Mouse (Mus musculus): ENCODE data around the gene Gtf2ird1. TPM values are rescaled to one million over a fixed set of nuclear protein-coding genes. Genes with fewer than 3 reads are reported as not detected.

The Gtf2ird1 gene
- polyA plus RNA-seq, 1 experiment from 2014 or later, result 50.9 TPM

GRCm38 (mm10) chr5:134433137-134433536 lies 23.4 kb downstream of the Gtf2ird1 start:
- no peak for ATAC-seq
- no peaks in the 10 kb centered on the region for H3K27me3 ChIP-seq (replicated peaks; ENCODE audit: control insufficient read depth, insufficient read depth, low read length)
- H3K36me3 ChIP-seq (ENCODE audit: control insufficient read depth, insufficient read depth, low read length), result no peaks in the 10 kb centered on the region
- 92% methylated on average over 10 of the region's 10 CpGs for whole genome bisulfite sequencing
- no peak overlapping the region for H3K9ac ChIP-seq (ENCODE audit: low read length)
- no peak overlapping the region for H3K4me3 ChIP-seq (ENCODE audit: low read depth, low read length)
- H3K4me2 ChIP-seq (ENCODE audit: low read length), result no peak overlapping the region
- no peak overlapping the region for H3K27ac ChIP-seq (ENCODE audit: low read depth, low read length)
- H3K4me1 ChIP-seq (ENCODE audit: control insufficient read depth, insufficient read depth, low read length), result no peaks in the 10 kb centered on the region
- DNase-seq (ENCODE audit: low spot score), result no peak
- no peaks in the 10 kb centered on the region for H3K9me3 ChIP-seq (replicated peaks; ENCODE audit: control insufficient read depth, low read length)

GRCm38 (mm10) chr5:134430087-134430486 lies 26.4 kb downstream of the Gtf2ird1 start:
- Histone ChIP-seq H3K27ac (ENCODE audit: low read depth, low read length) (no peak overlapping the region), H3K27me3 (replicated peaks; ENCODE audit: control insufficient read depth, insufficient read depth, low read length) (no peaks in the 10 kb centered on the region), H3K4me1 (ENCODE audit: control insufficient read depth, insufficient read depth, low read length) (no peaks in the 10 kb centered on the region), H3K36me3 (ENCODE audit: control insufficient read depth, insufficient read depth, low read length) (no peaks in the 10 kb centered on the region), H3K9me3 (replicated peaks; ENCODE audit: control insufficient read depth, low read length) (no peaks in the 10 kb centered on the region), H3K4me3 (ENCODE audit: low read depth, low read length) (no peak overlapping the region), H3K9ac (ENCODE audit: low read length) (no peak overlapping the region), H3K4me2 (ENCODE audit: low read length) (no peak overlapping the region)
- 90% methylated on average over 4 of the region's 4 CpGs for WGBS
- no peak for ATAC-seq
- no peak for DNase-seq (ENCODE audit: low spot score)

- Histone ChIP-seq H3K9me3 (replicated peaks; ENCODE audit: control insufficient read depth, low read length) (no peaks in the 10 kb centered on the region), H3K4me3 (ENCODE audit: low read depth, low read length) (no peak overlapping the region), H3K4me2 (ENCODE audit: low read length) (no peak overlapping the region), H3K27ac (ENCODE audit: low read depth, low read length) (no peak overlapping the region), H3K27me3 (replicated peaks; ENCODE audit: control insufficient read depth, insufficient read depth, low read length) (no peaks in the 10 kb centered on the region), H3K36me3 (ENCODE audit: control insufficient read depth, insufficient read depth, low read length) (no peaks in the 10 kb centered on the region), H3K4me1 (ENCODE audit: control insufficient read depth, insufficient read depth, low read length) (no peaks in the 10 kb centered on the region), H3K9ac (ENCODE audit: low read length) (no peak overlapping the region)
- no peak for DNase-seq (ENCODE audit: low spot score)
- WGBS, result 84% methylated on average over 9 of the region's 9 CpGs
- no peak for ATAC-seq
These were observed 28.9 kb downstream of the Gtf2ird1 start for GRCm38 (mm10) chr5:134427664-134428063.

GRCm38 (mm10) chr5:134425601-134426000 lies 30.9 kb downstream of the Gtf2ird1 start:
- no peak for ATAC-seq
- Histone ChIP-seq H3K9me3 (replicated peaks; ENCODE audit: control insufficient read depth, low read length) (no peaks in the 10 kb centered on the region), H3K27me3 (replicated peaks; ENCODE audit: control insufficient read depth, insufficient read depth, low read length) (no peaks in the 10 kb centered on the region), H3K27ac (ENCODE audit: low read depth, low read length) (no peak overlapping the region), H3K9ac (ENCODE audit: low read length) (no peak overlapping the region), H3K36me3 (ENCODE audit: control insufficient read depth, insufficient read depth, low read length) (no peaks in the 10 kb centered on the region), H3K4me1 (ENCODE audit: control insufficient read depth, insufficient read depth, low read length) (no peaks in the 10 kb centered on the region), H3K4me3 (ENCODE audit: low read depth, low read length) (no peak overlapping the region), H3K4me2 (ENCODE audit: low read length) (no peak overlapping the region)
- 92% methylated on average over 8 of the region's 8 CpGs for WGBS
- DNase-seq (ENCODE audit: low spot score), result no peak

GRCm38 (mm10) chr5:134423930-134424329 lies 32.6 kb downstream of the Gtf2ird1 start:
- ATAC-seq (no peak), DNase-seq (ENCODE audit: low spot score) (no peak)
- 93% methylated on average over 5 of the region's 5 CpGs for WGBS
- Histone ChIP-seq H3K27ac (ENCODE audit: low read depth, low read length) (no peak overlapping the region), H3K4me1 (ENCODE audit: control insufficient read depth, insufficient read depth, low read length) (no peaks in the 10 kb centered on the region), H3K4me2 (ENCODE audit: low read length) (no peak overlapping the region), H3K4me3 (ENCODE audit: low read depth, low read length) (no peak overlapping the region), H3K9me3 (replicated peaks; ENCODE audit: control insufficient read depth, low read length) (no peaks in the 10 kb centered on the region), H3K27me3 (replicated peaks; ENCODE audit: control insufficient read depth, insufficient read depth, low read length) (no peaks in the 10 kb centered on the region), H3K9ac (ENCODE audit: low read length) (no peak overlapping the region), H3K36me3 (ENCODE audit: control insufficient read depth, insufficient read depth, low read length) (no peaks in the 10 kb centered on the region)

GRCm38 (mm10) chr5:134423372-134423771 lies 33.1 kb downstream of the Gtf2ird1 start:
- H3K27ac ChIP-seq (ENCODE audit: low read depth, low read length), result no peak overlapping the region
- H3K4me3 ChIP-seq (ENCODE audit: low read depth, low read length), result no peak overlapping the region
- no peak for DNase-seq (ENCODE audit: low spot score)
- H3K9me3 ChIP-seq (replicated peaks; ENCODE audit: control insufficient read depth, low read length), result no peaks in the 10 kb centered on the region
- H3K9ac ChIP-seq (ENCODE audit: low read length), result no peak overlapping the region
- no peaks in the 10 kb centered on the region for H3K27me3 ChIP-seq (replicated peaks; ENCODE audit: control insufficient read depth, insufficient read depth, low read length)
- no peaks in the 10 kb centered on the region for H3K4me1 ChIP-seq (ENCODE audit: control insufficient read depth, insufficient read depth, low read length)
- 95% methylated on average over 6 of the region's 6 CpGs for WGBS
- ATAC-seq, result no peak
- H3K36me3 ChIP-seq (ENCODE audit: control insufficient read depth, insufficient read depth, low read length), result no peaks in the 10 kb centered on the region
- no peak overlapping the region for H3K4me2 ChIP-seq (ENCODE audit: low read length)

GRCm38 (mm10) chr5:134422265-134422925 lies 34.1 kb downstream of the Gtf2ird1 start:
- no peak overlapping the region for H3K4me3 ChIP-seq (ENCODE audit: low read depth, low read length)
- no peaks in the 10 kb centered on the region for H3K9me3 ChIP-seq (replicated peaks; ENCODE audit: control insufficient read depth, low read length)
- DNase-seq (ENCODE audit: low spot score) (no peak), ATAC-seq (no peak)
- no peak overlapping the region for H3K9ac ChIP-seq (ENCODE audit: low read length)
- H3K27ac ChIP-seq (ENCODE audit: low read depth, low read length), result no peak overlapping the region
- no peaks in the 10 kb centered on the region for H3K4me1 ChIP-seq (ENCODE audit: control insufficient read depth, insufficient read depth, low read length)
- 95% methylated on average over 12 of the region's 12 CpGs for WGBS
- no peaks in the 10 kb centered on the region; the same call in 1 of the 2 replicates for H3K36me3 ChIP-seq (ENCODE audit: control insufficient read depth, insufficient read depth, low read length)
- H3K4me2 ChIP-seq (ENCODE audit: low read length), result no peak overlapping the region
- H3K27me3 ChIP-seq (replicated peaks; ENCODE audit: control insufficient read depth, insufficient read depth, low read length), result no peaks in the 10 kb centered on the region

GRCm38 (mm10) chr5:134421061-134421460 lies 35.5 kb downstream of the Gtf2ird1 start:
- Histone ChIP-seq H3K4me1 (ENCODE audit: control insufficient read depth, insufficient read depth, low read length) (no peaks in the 10 kb centered on the region), H3K9me3 (replicated peaks; ENCODE audit: control insufficient read depth, low read length) (no peaks in the 10 kb centered on the region), H3K27ac (ENCODE audit: low read depth, low read length) (no peak overlapping the region), H3K36me3 (ENCODE audit: control insufficient read depth, insufficient read depth, low read length) (peaks cover 12% of the 10 kb centered on the region), H3K4me3 (ENCODE audit: low read depth, low read length) (no peak overlapping the region), H3K4me2 (ENCODE audit: low read length) (no peak overlapping the region), H3K9ac (ENCODE audit: low read length) (no peak overlapping the region), H3K27me3 (replicated peaks; ENCODE audit: control insufficient read depth, insufficient read depth, low read length) (no peaks in the 10 kb centered on the region)
- no peak for DNase-seq (ENCODE audit: low spot score)
- ATAC-seq, result no peak
- 73% methylated on average over 9 of the region's 9 CpGs for WGBS

- H3K27ac ChIP-seq (ENCODE audit: low read depth, low read length), result no peak overlapping the region
- H3K4me3 ChIP-seq (ENCODE audit: low read depth, low read length), result no peak overlapping the region
- no peaks in the 10 kb centered on the region for H3K9me3 ChIP-seq (replicated peaks; ENCODE audit: control insufficient read depth, low read length)
- H3K9ac ChIP-seq (ENCODE audit: low read length), result no peak overlapping the region
- H3K27me3 ChIP-seq (replicated peaks; ENCODE audit: control insufficient read depth, insufficient read depth, low read length), result no peaks in the 10 kb centered on the region
- H3K4me2 ChIP-seq (ENCODE audit: low read length), result no peak overlapping the region
- DNase-seq (ENCODE audit: low spot score) (no peak), ATAC-seq (no peak)
- H3K36me3 ChIP-seq (ENCODE audit: control insufficient read depth, insufficient read depth, low read length), result peaks cover 23% of the 10 kb centered on the region
- H3K4me1 ChIP-seq (ENCODE audit: control insufficient read depth, insufficient read depth, low read length), result no peaks in the 10 kb centered on the region
- 93% methylated on average over 5 of the region's 5 CpGs for WGBS
These were observed 36.8 kb downstream of the Gtf2ird1 start for GRCm38 (mm10) chr5:134419700-134420099.

All from forebrain, embryonic 14.5 days (tissue).